Mouse (Mus musculus): Measurements from ENCODE around the gene Ppp1cc.
"Not testable (repeated sequence)": the region's sequence is repeated elsewhere in the genome, so short reads cannot be mapped to it uniquely, and the experiment has no call there.

The Ppp1cc gene

DNA sequence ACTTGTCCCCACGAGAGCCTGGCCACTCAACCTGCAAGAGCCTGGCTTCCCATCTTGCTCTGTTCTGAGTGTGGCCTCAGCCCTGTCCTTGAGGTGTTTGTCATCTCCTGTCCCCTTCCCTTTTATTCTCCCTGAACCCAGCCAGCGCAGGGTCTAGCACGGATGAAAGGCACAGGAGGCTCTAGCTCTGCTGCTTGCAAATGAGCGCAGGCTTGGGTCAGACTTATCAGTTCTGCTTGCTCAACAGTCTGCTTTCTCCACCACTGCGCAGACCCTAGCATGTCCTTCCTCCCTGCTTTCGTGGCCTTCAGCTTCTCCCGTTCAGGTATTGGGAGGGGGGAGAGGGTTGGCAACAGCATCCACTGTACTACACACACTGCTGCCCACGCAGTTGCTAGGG lies 54.0 kb downstream of the Ppp1cc start:
- DNase-seq (ENCODE audit: low read depth, low spot score), result no peak

DNA sequence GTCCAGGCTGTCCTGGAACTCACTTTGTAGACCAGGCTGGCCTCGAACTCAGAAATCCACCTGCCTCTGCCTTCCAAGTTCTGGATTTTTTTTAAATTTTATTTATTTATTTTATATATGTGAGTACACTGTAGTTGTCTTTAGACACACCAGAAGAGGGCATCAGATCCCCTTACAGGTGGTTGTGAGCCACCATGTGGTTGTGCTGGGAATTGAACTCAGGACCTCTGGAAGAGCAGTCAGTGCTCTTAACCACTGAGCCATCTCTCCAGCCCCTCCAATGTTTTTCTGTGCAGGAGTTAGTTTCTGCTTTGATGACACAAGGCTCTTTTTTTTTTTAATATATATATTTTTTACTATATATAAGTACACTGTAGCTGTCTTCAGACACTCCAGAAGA lies 54.7 kb downstream of the Ppp1cc start:
- DNase-seq (ENCODE audit: low read depth, low spot score), result not testable (repeated sequence)

DNA sequence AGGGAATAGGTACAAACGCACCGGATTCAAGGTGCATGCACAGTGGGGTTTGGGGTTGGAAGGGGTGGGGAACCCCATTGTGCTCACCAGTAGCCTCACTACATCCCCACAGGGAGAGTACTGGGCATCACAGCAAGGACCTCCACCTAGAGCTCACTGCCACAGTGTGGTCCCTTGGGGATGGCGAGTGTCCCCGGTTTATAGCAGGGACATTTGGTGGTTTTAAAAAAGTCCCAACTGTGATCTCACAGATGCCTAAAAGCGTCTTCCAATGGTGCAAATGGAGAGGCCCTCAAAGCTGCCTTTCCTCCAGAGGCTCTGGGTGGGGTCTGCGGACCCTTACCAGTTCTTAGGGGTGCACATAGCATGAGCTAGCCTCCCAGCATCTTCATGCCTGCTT lies 55.8 kb downstream of the Ppp1cc start:
- DNase-seq (ENCODE audit: low read depth, low spot score), result no peak

DNA sequence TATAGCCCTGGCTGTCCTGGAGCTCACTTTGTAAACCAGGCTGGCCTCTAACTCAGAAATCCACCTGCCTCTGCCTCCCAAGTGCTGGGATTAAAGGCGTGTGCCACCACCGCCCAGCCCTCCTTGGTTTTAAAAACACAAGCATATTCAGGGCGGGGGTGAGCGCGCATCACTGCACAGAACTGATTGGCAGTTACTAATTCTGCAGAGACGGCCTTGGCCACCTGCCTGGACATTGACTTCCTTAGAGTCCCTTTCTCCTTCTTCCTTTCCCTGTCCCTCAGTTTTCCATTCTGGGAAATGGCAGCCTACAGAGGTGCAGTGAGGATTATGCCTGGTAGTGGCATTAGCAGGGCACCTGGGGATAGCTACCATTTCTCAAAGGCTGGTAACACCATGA lies 59.6 kb downstream of the Ppp1cc start:
- DNase-seq (ENCODE audit: low read depth, low spot score), result no peak

DNA sequence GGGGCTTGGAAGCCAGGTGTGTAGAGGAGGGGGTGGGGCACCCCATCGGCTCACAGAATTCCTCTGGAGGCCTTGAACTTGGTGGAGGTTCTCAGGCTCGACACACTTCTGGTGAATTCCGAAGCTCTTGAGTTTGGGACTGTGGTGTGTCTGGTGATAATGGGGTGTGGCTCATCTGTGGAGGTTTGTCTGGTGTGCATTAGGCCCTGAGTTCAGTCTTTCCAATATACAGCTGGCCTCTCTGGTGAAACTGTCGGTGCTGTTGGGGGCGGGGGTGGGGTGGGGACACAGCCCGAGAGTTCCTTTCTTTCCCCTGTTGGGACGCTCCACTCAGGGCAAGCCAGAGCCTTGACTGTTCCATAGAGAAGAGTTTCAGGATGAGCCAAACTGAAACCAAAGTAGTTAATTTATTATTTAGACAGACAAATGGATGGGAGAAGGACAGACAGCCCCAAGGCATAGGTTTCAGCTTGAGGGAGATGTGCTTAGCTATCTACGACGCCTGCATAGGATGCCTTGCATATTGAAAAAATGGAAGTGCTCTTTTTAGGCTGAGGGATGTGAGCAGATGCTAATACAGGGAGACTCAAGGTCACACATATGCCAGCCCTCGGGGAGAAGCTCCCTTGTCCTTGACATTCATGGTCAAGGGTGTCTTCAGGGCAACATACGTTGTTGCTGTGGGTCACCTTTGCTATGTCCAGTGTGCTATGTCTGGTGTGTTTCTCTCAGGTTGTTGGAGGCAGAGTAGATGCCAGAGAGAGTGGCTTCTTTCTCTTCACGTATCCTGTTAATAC lies 60.2 kb downstream of the Ppp1cc start:
- no peak for DNase-seq (ENCODE audit: low read depth, low spot score)

DNA sequence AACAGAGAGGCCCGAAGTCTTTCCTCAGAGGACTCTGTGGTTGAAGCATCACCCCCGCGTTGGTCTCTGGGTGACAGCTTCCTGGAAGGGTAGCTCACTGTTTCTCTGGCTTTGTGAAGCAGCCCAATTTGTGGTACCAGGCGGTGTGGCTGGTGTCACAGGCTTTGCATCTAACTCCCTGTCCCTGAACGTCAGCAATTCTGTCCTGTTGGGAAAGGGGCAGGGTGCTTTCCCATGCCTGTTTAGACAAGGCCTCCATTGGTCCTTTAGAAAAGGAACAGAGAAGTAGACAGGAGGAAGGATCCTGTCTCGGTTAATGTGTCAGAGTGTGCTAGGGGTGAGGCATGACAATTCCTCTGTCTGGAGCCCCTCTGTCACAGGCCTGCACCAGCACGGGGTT lies 60.9 kb downstream of the Ppp1cc start:
- no peak for DNase-seq (ENCODE audit: low read depth, low spot score)

DNA sequence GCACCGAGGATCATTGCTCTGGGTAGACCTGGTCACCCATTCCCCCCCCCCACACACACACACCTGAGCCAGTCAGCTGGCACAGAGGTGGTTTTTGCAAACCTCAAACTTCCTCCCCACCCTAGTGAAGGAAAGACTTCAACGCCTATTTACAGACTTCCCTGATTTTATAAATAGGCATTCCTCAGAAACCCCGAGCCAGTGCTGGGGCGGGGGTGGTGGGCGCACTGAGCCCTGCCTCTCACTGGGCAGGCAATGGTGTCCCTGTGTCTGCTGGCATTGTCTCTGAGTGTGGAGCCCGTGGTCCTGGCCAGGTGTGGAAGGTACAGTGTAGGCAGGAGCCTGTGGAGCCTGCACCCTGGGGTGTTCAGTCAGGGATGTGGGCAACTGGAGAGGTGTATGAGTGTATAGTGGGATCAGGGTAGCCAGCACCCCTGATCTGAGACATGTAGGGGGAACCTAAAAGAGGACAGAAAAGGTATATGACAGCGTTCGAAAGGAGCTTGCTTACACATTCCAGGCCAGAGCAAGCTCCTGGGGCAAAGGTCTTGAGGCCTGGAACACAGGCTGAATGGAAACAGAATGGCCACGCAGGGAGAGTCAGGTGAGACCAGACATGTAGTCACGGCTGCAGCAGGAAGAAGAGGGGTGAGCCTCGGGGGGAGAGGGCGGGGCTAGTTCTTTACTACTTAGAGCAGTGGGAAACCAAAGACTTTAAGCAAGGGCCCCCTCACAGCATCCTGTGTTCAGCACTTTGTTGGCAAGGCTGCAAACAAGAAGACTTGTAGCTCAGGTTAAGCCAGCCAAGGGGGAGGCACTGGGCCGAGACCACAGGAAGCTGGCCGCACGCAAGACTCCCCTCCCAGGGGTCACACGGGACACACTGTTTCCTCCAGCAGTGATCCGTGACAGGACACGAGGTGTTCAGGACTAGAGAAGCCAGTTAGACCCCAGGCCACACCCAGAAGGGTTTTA lies 61.9 kb downstream of the Ppp1cc start:
- DNase-seq (ENCODE audit: low read depth, low spot score), result no peak

DNA sequence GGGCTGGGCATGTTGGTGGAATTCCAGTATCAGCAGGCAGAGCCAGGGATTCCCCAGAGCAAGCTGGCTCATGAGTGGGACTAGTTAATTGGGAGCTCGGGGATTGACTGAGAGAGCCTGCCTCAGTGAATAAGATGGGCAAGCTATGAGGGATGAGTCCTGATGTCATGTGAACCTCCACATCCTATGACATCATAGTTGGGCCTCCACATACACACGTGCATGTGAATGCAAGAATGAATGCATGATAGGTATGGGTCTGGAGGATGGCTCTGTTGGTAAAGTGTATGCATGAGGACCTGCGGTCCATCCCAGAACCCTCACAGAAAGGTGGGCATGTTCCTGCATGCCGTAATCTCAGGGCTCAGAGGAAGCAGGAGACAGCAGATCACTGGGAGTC lies 63.0 kb downstream of the Ppp1cc start:
- no peak for DNase-seq (ENCODE audit: low read depth, low spot score)

DNA sequence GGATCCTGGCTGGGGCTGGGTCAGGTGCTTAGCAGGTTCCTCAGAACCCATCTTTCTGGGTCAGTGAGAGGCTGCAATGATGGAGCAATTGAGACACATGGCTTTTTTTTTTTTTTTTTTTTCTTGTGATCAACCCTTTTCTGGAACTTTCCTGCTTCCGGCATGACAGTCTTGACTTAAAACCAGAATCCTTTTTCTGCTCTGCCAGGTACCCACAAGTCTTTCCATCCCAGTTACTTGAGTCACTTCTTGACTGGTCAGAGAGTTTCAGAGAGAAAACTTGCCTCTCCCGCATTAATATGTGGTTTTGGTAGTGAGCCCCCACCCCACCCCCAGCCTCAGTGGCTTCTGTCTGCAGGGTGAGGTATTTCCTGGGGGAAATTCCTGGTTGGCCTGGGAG lies 66.2 kb downstream of the Ppp1cc start:
- no peak for DNase-seq (ENCODE audit: low read depth, low spot score)
